Mouse (Mus musculus): ENCODE results near the gene Gm960. TPM values are rescaled to one million over a fixed set of nuclear protein-coding genes. Genes with fewer than 3 reads are reported as not detected.
"Not testable (repeated sequence)": the region's sequence is repeated elsewhere in the genome, so short reads cannot be mapped to it uniquely, and the experiment has no call there.

The Gm960 gene
- polyA plus RNA-seq, 1 experiment from 2014 or later = 3.1 TPM

- ATAC-seq (ENCODE audit: borderline replicate concordance, extremely low read depth, low FRiP score, low TSS enrichment) = no peak
- Histone ChIP-seq H3K27ac (no peak overlapping the region), H3K9ac (no peak overlapping the region), H3K36me3 (peaks cover 20% of the 10 kb centered on the region), H3K4me2 (no peak overlapping the region), H3K4me1 (peaks cover 20% of the 10 kb centered on the region), H3K27me3 (no peaks in the 10 kb centered on the region), H3K9me3 (no peaks in the 10 kb centered on the region), H3K4me3 (no peak overlapping the region)
- whole genome bisulfite sequencing = 81% methylated on average over 4 of the region's 4 CpGs
Measured at GRCm38 (mm10) chr19:4608511-4608910, 90.0 kb downstream of the Gm960 start.

DNA sequence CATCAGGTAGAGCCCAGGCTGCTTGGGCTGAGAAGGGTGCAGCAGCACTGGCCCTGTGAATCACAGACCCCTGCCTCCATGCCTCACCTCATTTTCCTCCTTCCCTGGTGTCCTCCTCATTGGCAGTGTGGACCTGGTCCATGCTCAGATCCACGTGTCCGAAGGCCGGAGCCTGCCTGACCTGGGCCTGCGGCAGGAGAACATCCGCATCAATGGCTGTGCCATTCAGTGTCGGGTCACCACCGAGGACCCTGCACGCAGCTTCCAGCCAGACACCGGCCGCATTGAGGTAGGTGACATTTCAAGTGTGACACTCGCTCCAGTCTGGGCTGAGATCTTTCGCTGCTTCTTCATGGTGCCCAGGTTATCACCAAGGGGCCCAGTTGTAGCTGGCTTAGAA is 91.1 kb downstream of the Gm960 start:
- H3K4me1 ChIP-seq = peaks cover 13% of the 10 kb centered on the region; the same call in 1 of the 2 replicates
- H3K4me3 ChIP-seq = no peak overlapping the region
- ATAC-seq (ENCODE audit: borderline replicate concordance, extremely low read depth, low FRiP score, low TSS enrichment) = no peak
- no peaks in the 10 kb centered on the region for H3K27me3 ChIP-seq
- H3K4me2 ChIP-seq = no peak overlapping the region
- WGBS = 91% methylated on average over 12 of the region's 12 CpGs
- H3K27ac ChIP-seq = no peak overlapping the region
- H3K9ac ChIP-seq = no peak overlapping the region
- peaks cover 8% of the 10 kb centered on the region for H3K36me3 ChIP-seq
- H3K9me3 ChIP-seq = no peaks in the 10 kb centered on the region

GRCm38 (mm10) chr19:4605654-4606053 is 92.8 kb downstream of the Gm960 start:
- peaks cover 13% of the 10 kb centered on the region; the same call in 1 of the 2 replicates for H3K4me1 ChIP-seq
- ATAC-seq (ENCODE audit: borderline replicate concordance, extremely low read depth, low FRiP score, low TSS enrichment) = no peak
- WGBS = 65% methylated on average over 4 of the region's 4 CpGs
- H3K27ac ChIP-seq = no peak overlapping the region
- H3K4me3 ChIP-seq = no peak overlapping the region
- H3K27me3 ChIP-seq = no peaks in the 10 kb centered on the region
- no peaks in the 10 kb centered on the region for H3K9me3 ChIP-seq
- no peak overlapping the region for H3K4me2 ChIP-seq
- no peak overlapping the region for H3K9ac ChIP-seq
- H3K36me3 ChIP-seq = no peaks in the 10 kb centered on the region

DNA sequence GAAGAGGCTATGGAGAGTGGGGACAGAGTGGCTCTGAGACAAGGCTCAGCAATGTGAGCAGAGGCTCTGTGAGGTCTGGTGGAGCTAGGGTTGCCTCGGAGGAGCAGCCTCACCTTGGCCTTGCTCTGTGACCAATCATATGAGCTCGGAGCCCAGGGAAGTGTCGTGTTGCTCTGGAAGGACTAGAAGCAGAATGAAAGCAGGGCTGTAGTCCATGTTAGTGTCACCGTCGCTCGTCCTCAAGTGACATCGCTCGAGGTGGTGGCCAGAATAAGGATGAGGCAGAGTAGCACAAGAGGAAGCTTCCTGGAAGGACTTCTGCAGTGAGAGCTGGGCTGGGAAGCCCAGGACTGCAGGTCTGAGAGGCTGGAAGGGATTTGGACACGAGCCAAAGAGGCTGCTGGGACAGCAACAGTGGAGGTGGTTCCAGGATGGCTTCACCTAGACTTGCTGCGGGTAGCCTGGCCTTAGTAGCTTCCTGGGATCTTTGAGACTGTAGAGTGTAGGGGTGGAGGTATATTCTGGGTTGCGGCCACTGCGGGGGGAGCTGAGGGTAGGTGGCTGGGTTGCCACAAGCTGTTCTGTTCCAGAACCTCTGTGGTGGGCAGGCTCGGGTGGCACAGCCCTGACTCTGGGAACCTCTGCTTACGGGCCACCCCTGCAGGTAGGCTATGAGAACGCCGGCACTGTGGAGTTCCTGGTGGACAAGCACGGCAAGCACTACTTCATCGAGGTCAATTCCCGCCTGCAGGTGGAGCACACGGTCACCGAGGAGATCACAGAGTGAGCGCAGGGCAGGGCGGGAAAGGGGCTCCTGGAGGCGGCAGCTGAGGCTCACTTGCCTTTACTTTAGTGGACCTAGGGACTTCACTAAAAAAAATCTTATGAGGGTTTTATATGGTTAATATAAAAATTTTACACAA is 94.4 kb downstream of the Gm960 start:
- H3K9ac ChIP-seq = no peak overlapping the region
- no peaks in the 10 kb centered on the region for H3K27me3 ChIP-seq
- 37% methylated on average over 24 of the region's 24 CpGs for WGBS
- no peak overlapping the region for H3K27ac ChIP-seq
- H3K4me2 ChIP-seq = 0 out of 2 replicates have a peak overlapping the region, but pooled peaks have one; percentile 16
- H3K4me3 ChIP-seq = no peak overlapping the region
- no peaks in the 10 kb centered on the region for H3K36me3 ChIP-seq
- H3K9me3 ChIP-seq = no peaks in the 10 kb centered on the region
- H3K4me1 ChIP-seq = peaks cover 13% of the 10 kb centered on the region; the same call in 1 of the 2 replicates
- peak; percentile 56 for ATAC-seq (ENCODE audit: borderline replicate concordance, extremely low read depth, low FRiP score, low TSS enrichment)

DNA sequence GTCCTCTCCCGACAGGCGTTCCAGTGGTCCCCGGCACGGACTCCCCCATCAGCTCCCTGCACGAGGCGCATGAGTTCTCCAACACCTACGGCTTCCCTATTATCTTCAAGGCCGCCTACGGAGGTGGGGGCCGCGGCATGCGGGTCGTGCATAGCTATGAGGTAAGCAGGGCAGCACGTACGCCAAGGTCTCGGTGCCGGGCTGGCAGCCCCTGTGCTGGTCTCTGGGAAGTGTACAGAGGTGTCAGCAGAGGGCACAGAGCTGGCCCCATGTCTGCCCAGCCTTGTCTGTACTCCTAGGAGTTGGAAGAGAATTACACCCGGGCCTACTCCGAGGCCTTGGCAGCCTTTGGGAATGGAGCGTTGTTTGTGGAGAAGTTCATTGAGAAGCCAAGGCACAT is 96.0 kb downstream of the Gm960 start:
- no peak overlapping the region for H3K4me3 ChIP-seq
- no peak overlapping the region for H3K9ac ChIP-seq
- ATAC-seq (ENCODE audit: borderline replicate concordance, extremely low read depth, low FRiP score, low TSS enrichment) = no peak
- peaks cover 13% of the 10 kb centered on the region; the same call in 1 of the 2 replicates for H3K4me1 ChIP-seq
- no peaks in the 10 kb centered on the region for H3K27me3 ChIP-seq
- H3K9me3 ChIP-seq = no peaks in the 10 kb centered on the region
- no peak overlapping the region for H3K27ac ChIP-seq
- H3K36me3 ChIP-seq = no peaks in the 10 kb centered on the region
- no peak overlapping the region for H3K4me2 ChIP-seq
- WGBS = 82% methylated on average over 20 of the region's 20 CpGs

DNA sequence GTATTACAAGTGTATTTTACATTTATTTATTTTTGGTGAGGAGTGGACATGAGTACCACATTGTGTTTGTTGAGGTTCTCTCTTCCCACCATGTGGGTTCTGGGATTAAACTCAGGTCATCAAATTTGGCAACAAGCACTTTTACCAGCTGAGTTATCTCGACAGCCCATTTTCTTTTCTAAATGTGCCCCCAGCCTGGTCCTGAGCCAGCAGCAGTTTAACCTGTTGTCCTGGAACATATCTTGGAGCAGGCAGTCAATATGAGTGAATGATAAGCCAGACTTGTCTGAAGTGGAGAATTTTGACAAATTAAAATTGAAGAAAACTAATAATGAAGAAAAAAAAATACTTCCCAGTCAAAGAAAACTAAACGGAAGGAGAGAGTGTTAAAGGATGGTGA is 102.4 kb downstream of the Gm960 start:
- H3K36me3 ChIP-seq = no peaks in the 10 kb centered on the region
- no peak overlapping the region for H3K4me2 ChIP-seq
- WGBS = 40% methylated on average over 2 of the region's 2 CpGs
- no peak overlapping the region for H3K4me3 ChIP-seq
- H3K27me3 ChIP-seq = no peaks in the 10 kb centered on the region
- H3K9me3 ChIP-seq = no peaks in the 10 kb centered on the region
- no peaks in the 10 kb centered on the region for H3K4me1 ChIP-seq
- ATAC-seq (ENCODE audit: borderline replicate concordance, extremely low read depth, low FRiP score, low TSS enrichment) = no peak
- no peak overlapping the region for H3K9ac ChIP-seq
- H3K27ac ChIP-seq = no peak overlapping the region

DNA sequence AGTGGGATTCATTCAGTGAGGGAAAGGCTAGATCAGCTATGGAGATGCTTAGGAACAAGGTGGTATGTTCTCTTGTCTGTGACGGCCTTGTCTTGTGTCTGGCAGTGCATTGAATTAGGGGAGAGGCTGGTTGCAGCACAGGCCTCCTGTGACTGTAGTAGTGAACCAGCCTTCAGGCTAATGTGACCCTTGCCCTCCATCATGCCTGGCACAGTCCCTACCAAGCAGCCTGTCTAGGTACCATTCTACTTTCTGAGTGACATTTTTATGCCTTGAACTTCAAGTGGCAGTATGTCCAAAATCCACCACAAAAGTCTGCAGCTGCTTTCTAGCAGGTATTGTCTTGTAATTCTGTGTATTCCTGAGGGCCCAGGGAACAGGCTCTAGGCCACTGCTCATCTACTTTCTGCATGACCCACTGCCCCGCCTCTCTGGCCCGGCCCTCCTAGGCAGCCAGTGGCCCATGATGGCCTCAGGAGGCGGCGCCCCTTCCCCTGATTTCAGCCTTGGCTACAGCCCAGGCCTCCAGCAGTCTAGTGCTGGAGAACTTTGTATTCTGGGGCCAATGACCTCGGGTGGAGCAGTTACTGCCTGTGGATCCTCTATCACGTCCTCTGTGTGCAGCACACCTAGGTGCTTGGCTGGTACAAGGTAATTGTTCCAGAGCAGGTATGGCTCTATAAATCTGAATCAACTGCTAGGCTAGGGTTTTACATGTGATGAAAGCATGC is 104.5 kb downstream of the Gm960 start:
- no peak for ATAC-seq (ENCODE audit: borderline replicate concordance, extremely low read depth, low FRiP score, low TSS enrichment)
- H3K4me2 ChIP-seq = no peak overlapping the region
- H3K9ac ChIP-seq = no peak overlapping the region
- no peaks in the 10 kb centered on the region for H3K27me3 ChIP-seq
- no peaks in the 10 kb centered on the region for H3K4me1 ChIP-seq
- H3K9me3 ChIP-seq = no peaks in the 10 kb centered on the region
- 62% methylated on average over 7 of the region's 7 CpGs for WGBS
- H3K4me3 ChIP-seq = no peak overlapping the region
- H3K27ac ChIP-seq = no peak overlapping the region
- H3K36me3 ChIP-seq = no peaks in the 10 kb centered on the region

- Histone ChIP-seq H3K27ac (no peak overlapping the region), H3K36me3 (no peaks in the 10 kb centered on the region), H3K27me3 (no peaks in the 10 kb centered on the region), H3K9ac (no peak overlapping the region), H3K4me1 (no peaks in the 10 kb centered on the region), H3K4me3 (no peak overlapping the region), H3K4me2 (no peak overlapping the region), H3K9me3 (no peaks in the 10 kb centered on the region)
- no peak for ATAC-seq (ENCODE audit: borderline replicate concordance, extremely low read depth, low FRiP score, low TSS enrichment)
- WGBS = 46% methylated on average over 3 of the region's 3 CpGs
Measured at GRCm38 (mm10) chr19:4590025-4590424, 108.4 kb downstream of the Gm960 start.

GRCm38 (mm10) chr19:4589081-4589480 is 109.4 kb downstream of the Gm960 start:
- Histone ChIP-seq H3K4me1 (no peaks in the 10 kb centered on the region), H3K27ac (no peak overlapping the region), H3K36me3 (no peaks in the 10 kb centered on the region), H3K4me3 (no peak overlapping the region), H3K27me3 (no peaks in the 10 kb centered on the region), H3K9ac (no peak overlapping the region), H3K4me2 (no peak overlapping the region), H3K9me3 (no peaks in the 10 kb centered on the region)
- ATAC-seq (ENCODE audit: borderline replicate concordance, extremely low read depth, low FRiP score, low TSS enrichment) = no peak
- 52% methylated on average over 1 of the region's 1 CpGs for WGBS

GRCm38 (mm10) chr19:4588430-4588829 is 110.0 kb downstream of the Gm960 start:
- no peak overlapping the region for H3K4me2 ChIP-seq
- H3K9me3 ChIP-seq = no peaks in the 10 kb centered on the region
- no peaks in the 10 kb centered on the region for H3K4me1 ChIP-seq
- no peak overlapping the region for H3K4me3 ChIP-seq
- ATAC-seq (ENCODE audit: borderline replicate concordance, extremely low read depth, low FRiP score, low TSS enrichment) = no peak
- H3K27me3 ChIP-seq = no peaks in the 10 kb centered on the region
- WGBS = 57% methylated on average over 3 of the region's 3 CpGs
- no peak overlapping the region for H3K27ac ChIP-seq
- no peaks in the 10 kb centered on the region for H3K36me3 ChIP-seq
- H3K9ac ChIP-seq = no peak overlapping the region

GRCm38 (mm10) chr19:4587426-4587825 is 111.0 kb downstream of the Gm960 start:
- 55% methylated on average over 2 of the region's 2 CpGs for WGBS
- no peaks in the 10 kb centered on the region for H3K36me3 ChIP-seq
- no peaks in the 10 kb centered on the region for H3K27me3 ChIP-seq
- H3K27ac ChIP-seq = no peak overlapping the region
- H3K4me3 ChIP-seq = no peak overlapping the region
- no peaks in the 10 kb centered on the region for H3K4me1 ChIP-seq
- ATAC-seq (ENCODE audit: borderline replicate concordance, extremely low read depth, low FRiP score, low TSS enrichment) = no peak
- H3K9me3 ChIP-seq = no peaks in the 10 kb centered on the region
- H3K4me2 ChIP-seq = no peak overlapping the region
- H3K9ac ChIP-seq = no peak overlapping the region

DNA sequence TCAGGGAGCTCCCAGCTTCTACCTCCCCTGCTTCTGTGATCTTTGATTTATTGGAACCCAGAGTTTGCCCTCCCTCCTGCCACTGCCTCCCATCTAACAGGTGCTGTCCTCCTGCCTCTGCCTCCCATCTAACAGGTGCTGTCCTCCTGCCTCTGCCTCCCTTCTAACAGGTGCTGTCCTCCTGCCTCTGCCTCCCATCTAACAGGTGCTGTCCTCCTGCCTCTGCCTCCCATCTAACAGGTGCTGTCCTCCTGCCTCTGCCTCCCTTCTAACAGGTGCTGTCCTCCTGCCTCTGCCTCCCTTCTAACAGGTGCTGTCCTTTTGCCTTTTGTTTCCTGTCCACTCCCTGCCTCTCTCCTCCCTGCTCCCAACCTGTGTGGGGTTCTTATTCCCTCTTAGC is 111.7 kb downstream of the Gm960 start:
- H3K9me3 ChIP-seq; H3K4me3 ChIP-seq; ATAC-seq (ENCODE audit: borderline replicate concordance, extremely low read depth, low FRiP score, low TSS enrichment); H3K36me3 ChIP-seq; H3K4me1 ChIP-seq; H3K27ac ChIP-seq; H3K27me3 ChIP-seq; H3K4me2 ChIP-seq; H3K9ac ChIP-seq: not testable (repeated sequence)
